ENCODE assay signal across 12 mouse cellular contexts in genomic region chr11:75537025-75537414, GRCm38 (mm10). TPM values are rescaled to one million over a fixed set of nuclear protein-coding genes. Genes with fewer than 3 reads are reported as not detected.
DNase-seq lines count a peak whose midpoint lies in the region; ATAC-seq and TF ChIP-seq lines count a peak whose summit lies in the region.
"Had no signal": no experiment of that assay in that cellular context is flagged by ENCODE, and none has a peak within 500 bp of the region (broad histone marks: within the 10 kb centered on the region; RNA-seq: fewer than 3 reads in every experiment).

No protein-coding gene starts in this region.

- no peak for TF ChIP-seq CTCF in lung, embryonic 14.5 days (IDR thresholded peaks at IDR 0.05; ENCODE audit: low read depth)
- no peak for TF ChIP-seq CTCF in lung, adult 2 months (IDR thresholded peaks at IDR 0.05; ENCODE audit: insufficient read depth, low read length)

- no peaks in the 10 kb centered on the region for H3K9me3 ChIP-seq in hindbrain, embryonic 10.5 days
- H3K9me3 ChIP-seq in hindbrain, embryonic 12.5 days (replicated peaks), result no peaks in the 10 kb centered on the region
- H3K9me3 ChIP-seq in lung, embryonic 14.5 days (ENCODE audit: low read depth, low read length), result no peaks in the 10 kb centered on the region
- H3K9me3 ChIP-seq: forebrain, embryonic 13.5 days; lung, embryonic 15.5 days; neural tube, embryonic 12.5 days had no signal

- no peak for TF ChIP-seq POLR2A in lung, adult 2 months (IDR thresholded peaks at IDR 0.05; ENCODE audit: borderline replicate concordance, extremely low read depth, low read depth, low read length)

- no peak overlapping the region for H3K4me3 ChIP-seq in hindbrain, embryonic 10.5 days
- H3K4me3 ChIP-seq in hindbrain, embryonic 12.5 days, result no peak overlapping the region
- no peak overlapping the region for H3K4me3 ChIP-seq in lung, embryonic 14.5 days (ENCODE audit: low read depth, low read length)
- no peak overlapping the region for H3K4me3 ChIP-seq in lung, adult 2 months (replicated peaks; ENCODE audit: extremely low read depth, low read depth, low read length)
- H3K4me3 ChIP-seq: forebrain, embryonic 13.5 days; lung, embryonic 15.5 days; neural tube, embryonic 12.5 days had no signal

- ATAC-seq in hindbrain, embryonic 12.5 days (ENCODE audit: low FRiP score), result no peak
- no peak for ATAC-seq in lung, embryonic 14.5 days (ENCODE audit: insufficient read depth)
- ATAC-seq: forebrain, embryonic 13.5 days had no signal

- peaks cover 58% of the 10 kb centered on the region for H3K4me1 ChIP-seq in hindbrain, embryonic 10.5 days (replicated peaks)
- peaks cover 46% of the 10 kb centered on the region for H3K4me1 ChIP-seq in hindbrain, embryonic 12.5 days
- H3K4me1 ChIP-seq in lung, embryonic 14.5 days (ENCODE audit: insufficient read depth), result 0 out of 2 replicates have a peak, but pooled peaks cover 2% of the 10 kb centered on the region
- peaks cover 30% of the 10 kb centered on the region for H3K4me1 ChIP-seq in lung, adult 2 months (ENCODE audit: control insufficient read depth, insufficient read depth, low read length)

- no peak overlapping the region for H3K4me2 ChIP-seq in hindbrain, embryonic 12.5 days (replicated peaks)
- no peak overlapping the region for H3K4me2 ChIP-seq in lung, embryonic 14.5 days
- H3K4me2 ChIP-seq: forebrain, embryonic 13.5 days; lung, embryonic 15.5 days; neural tube, embryonic 12.5 days had no signal

- no peak overlapping the region for H3K9ac ChIP-seq in hindbrain, embryonic 12.5 days
- no peak overlapping the region for H3K9ac ChIP-seq in lung, embryonic 14.5 days
- H3K9ac ChIP-seq: lung, embryonic 15.5 days had no signal

- DNase-seq in hindbrain, embryonic 10.5 days (ENCODE audit: low spot score), result no peak
- no peak for DNase-seq in lung, embryonic 14.5 days
- no peak for DNase-seq in lung, adult 2 months
- DNase-seq in thymus, postnatal 4 days, result peak; percentile 52
- DNase-seq in thymus, postnatal 36 days, result no peak
- DNase-seq in ovary, postnatal 36 days (ENCODE audit: low spot score), result no peak
- DNase-seq: adrenal gland, postnatal 36 days; right cerebral cortex, postnatal 25 days had no signal

- 85% methylated on average over 8 of the region's 8 CpGs for WGBS in hindbrain, embryonic 10.5 days
- WGBS in hindbrain, embryonic 12.5 days, result 82% methylated on average over 8 of the region's 8 CpGs
- 74% methylated on average over 8 of the region's 8 CpGs for WGBS in lung, embryonic 14.5 days
- WGBS in lung, adult 2 months, result 66% methylated on average over 8 of the region's 8 CpGs

- peaks cover 2% of the 10 kb centered on the region; the same call in 1 of the 2 replicates for H3K36me3 ChIP-seq in hindbrain, embryonic 10.5 days
- H3K36me3 ChIP-seq in hindbrain, embryonic 12.5 days, result no peaks in the 10 kb centered on the region
- no peaks in the 10 kb centered on the region for H3K36me3 ChIP-seq in lung, embryonic 14.5 days (ENCODE audit: insufficient read depth)
- H3K36me3 ChIP-seq: lung, embryonic 15.5 days had no signal

- 0 out of 2 replicates have a peak, but pooled peaks cover 8% of the 10 kb centered on the region for H3K27me3 ChIP-seq in hindbrain, embryonic 10.5 days (ENCODE audit: insufficient read depth, poor library complexity, severe bottlenecking)
- H3K27me3 ChIP-seq in hindbrain, embryonic 12.5 days, result no peaks in the 10 kb centered on the region
- H3K27me3 ChIP-seq in lung, embryonic 14.5 days (ENCODE audit: insufficient read depth, low read length), result no peaks in the 10 kb centered on the region
- H3K27me3 ChIP-seq: forebrain, embryonic 13.5 days; lung, embryonic 15.5 days; neural tube, embryonic 12.5 days had no signal

- H3K27ac ChIP-seq in hindbrain, embryonic 10.5 days, result 0 out of 2 replicates have a peak overlapping the region, but pooled peaks have one; percentile 81
- no peak overlapping the region for H3K27ac ChIP-seq in hindbrain, embryonic 12.5 days
- H3K27ac ChIP-seq in lung, embryonic 14.5 days (ENCODE audit: low read depth), result 0 out of 2 replicates have a peak overlapping the region, but pooled peaks have one; percentile 1
- H3K27ac ChIP-seq: forebrain, embryonic 13.5 days; neural tube, embryonic 12.5 days had no signal

RNA-seq across cellular contexts. Expression of gene Slc43a2, which starts 5.5 kb away (rescaled TPM):
- polyA plus RNA-seq in hindbrain, embryonic 10.5 days (2016; fragmentation: Nextera tagmentation; extraction: Ambion mirVana), result 5.2 and 7.1 TPM in 2 replicates
- polyA plus RNA-seq in hindbrain, embryonic 12.5 days (2016; fragmentation: Nextera tagmentation; extraction: Ambion mirVana), result 15.9 and 16.5 TPM in 2 replicates
- polyA plus RNA-seq in lung, embryonic 14.5 days (2014; fragmentation: Nextera tagmentation; extraction: Ambion mirVana), result 4.0 and 6.4 TPM in 2 replicates
- 68.2 and 78.7 TPM in 2 replicates for polyA plus RNA-seq in lung, adult 2 months (2012; rRNA removed)

RNA-seq across cellular contexts. Expression of gene Scarf1, which starts 23.7 kb away (rescaled TPM):
- polyA plus RNA-seq in hindbrain, embryonic 10.5 days (2016; fragmentation: Nextera tagmentation; extraction: Ambion mirVana), result 4.9 and 6.4 TPM in 2 replicates
- 5.7 and 5.8 TPM in 2 replicates for polyA plus RNA-seq in hindbrain, embryonic 12.5 days (2016; fragmentation: Nextera tagmentation; extraction: Ambion mirVana)
- 11.6 and 15.2 TPM in 2 replicates for polyA plus RNA-seq in lung, embryonic 14.5 days (2014; fragmentation: Nextera tagmentation; extraction: Ambion mirVana)
- 50.1 and 58.6 TPM in 2 replicates for polyA plus RNA-seq in lung, adult 2 months (2012; rRNA removed)

RNA-seq across cellular contexts. Expression of gene Rilp, which starts 27.1 kb away (rescaled TPM):
- 0.35 and 0.65 TPM in 2 replicates for polyA plus RNA-seq in hindbrain, embryonic 10.5 days (2016; fragmentation: Nextera tagmentation; extraction: Ambion mirVana)
- polyA plus RNA-seq in hindbrain, embryonic 12.5 days (2016; fragmentation: Nextera tagmentation; extraction: Ambion mirVana), result 0.68 and 0.75 TPM in 2 replicates
- polyA plus RNA-seq in lung, embryonic 14.5 days (2014; fragmentation: Nextera tagmentation; extraction: Ambion mirVana), result 0.43 and 0.58 TPM in 2 replicates
- 14.5 and 15.3 TPM in 2 replicates for polyA plus RNA-seq in lung, adult 2 months (2012; rRNA removed)

RNA-seq across cellular contexts. Expression of gene Prpf8, which starts 50.4 kb away (rescaled TPM):
- polyA plus RNA-seq in hindbrain, embryonic 10.5 days (2016; fragmentation: Nextera tagmentation; extraction: Ambion mirVana), result 74.8 and 78.1 TPM in 2 replicates
- polyA plus RNA-seq in hindbrain, embryonic 12.5 days (2016; fragmentation: Nextera tagmentation; extraction: Ambion mirVana), result 68.9 and 74.2 TPM in 2 replicates
- 96.9 and 104 TPM in 2 replicates for polyA plus RNA-seq in lung, embryonic 14.5 days (2014; fragmentation: Nextera tagmentation; extraction: Ambion mirVana)
- 67.9 and 90.2 TPM in 2 replicates for polyA plus RNA-seq in lung, adult 2 months (2012; rRNA removed)

RNA-seq across cellular contexts. Expression of gene Pitpna, which starts 50.9 kb away (rescaled TPM):
- polyA plus RNA-seq in hindbrain, embryonic 10.5 days (2016; fragmentation: Nextera tagmentation; extraction: Ambion mirVana), result 68.8 and 80.6 TPM in 2 replicates
- polyA plus RNA-seq in hindbrain, embryonic 12.5 days (2016; fragmentation: Nextera tagmentation; extraction: Ambion mirVana), result 116 and 125 TPM in 2 replicates
- polyA plus RNA-seq in lung, embryonic 14.5 days (2014; fragmentation: Nextera tagmentation; extraction: Ambion mirVana), result 84.7 and 89.6 TPM in 2 replicates
- 56.1 and 70.4 TPM in 2 replicates for polyA plus RNA-seq in lung, adult 2 months (2012; rRNA removed)
